Mouse (Mus musculus) CD4-positive, CD25-positive, alpha-beta regulatory T cell, adult 2 months (primary cell): Measurements from ENCODE around the gene Lce1f.
"Not testable (repeated sequence)": the region's sequence is repeated elsewhere in the genome, so short reads cannot be mapped to it uniquely, and the experiment has no call there.

Source experiments
- DNase-seq: peaks from one replicate; pipeline ENCODE4 v3.0.0-alpha.2; 2012; ENCODE audit warnings: low read depth, low spot score

The Lce1f gene

GRCm38 (mm10) chr3:92720250-92720649, at the start of gene Lce1f:
Lce1f (minus strand) TSS chr3:92720350.
- no peak for DNase-seq

GRCm38 (mm10) chr3:92764965-92765364, 44.8 kb upstream of the Lce1f start, which contains the start of gene Lce1h:
Lce1h (minus strand) TSS chr3:92765065.
- no peak for DNase-seq

GRCm38 (mm10) chr3:92753197-92753596, 33.0 kb upstream of the Lce1f start:
- DNase-seq, result no peak

GRCm38 (mm10) chr3:92752238-92752637, 32.1 kb upstream of the Lce1f start, which contains the start of gene Lce1g:
Lce1g (minus strand) TSS chr3:92752338.
- DNase-seq, result no peak

GRCm38 (mm10) chr3:92738996-92739395, 18.8 kb upstream of the Lce1f start, which contains the start of gene Gm38119:
Gm38119 (minus strand) TSS chr3:92739096.
- DNase-seq, result no peak

- no peak for DNase-seq
These were observed 2.5 kb upstream of the Lce1f start for GRCm38 (mm10) chr3:92722631-92723030.

GRCm38 (mm10) chr3:92715122-92715521, 5.0 kb downstream of the Lce1f start:
- DNase-seq, result no peak

- DNase-seq, result no peak
These were observed 11.2 kb downstream of the Lce1f start, which contains the start of gene Lce1e for GRCm38 (mm10) chr3:92708974-92709373. Lce1e (minus strand) TSS chr3:92709074.

GRCm38 (mm10) chr3:92694613-92695012, 25.5 kb downstream of the Lce1f start:
- DNase-seq, result no peak

- DNase-seq, result no peak
These were observed 28.5 kb downstream of the Lce1f start for GRCm38 (mm10) chr3:92691688-92692087.

GRCm38 (mm10) chr3:92689154-92689553, 31.0 kb downstream of the Lce1f start:
- DNase-seq, result not testable (repeated sequence)

- no peak for DNase-seq
These were observed 33.0 kb downstream of the Lce1f start, which contains the start of gene Lce1d for GRCm38 (mm10) chr3:92687110-92687509. Lce1d (minus strand) TSS chr3:92687210.

- no peak for DNase-seq
These were observed 41.2 kb downstream of the Lce1f start, which contains the start of gene Lce1c for GRCm38 (mm10) chr3:92678947-92679346. Lce1c (plus strand) TSS chr3:92679247.

- DNase-seq, result no peak
These were observed 49.9 kb downstream of the Lce1f start, which contains the start of gene Lce1a2 for GRCm38 (mm10) chr3:92670215-92670614. Lce1a2 (minus strand) TSS chr3:92670315.
